Mouse (Mus musculus): ENCODE measurements at regions not wholly inside any gene's neighbourhood (a gene's known extent, or its start where the extent isn't known, plus 50 kb on each side); places are given as distances from the start of the nearest gene placed in this dataset.

DNA sequence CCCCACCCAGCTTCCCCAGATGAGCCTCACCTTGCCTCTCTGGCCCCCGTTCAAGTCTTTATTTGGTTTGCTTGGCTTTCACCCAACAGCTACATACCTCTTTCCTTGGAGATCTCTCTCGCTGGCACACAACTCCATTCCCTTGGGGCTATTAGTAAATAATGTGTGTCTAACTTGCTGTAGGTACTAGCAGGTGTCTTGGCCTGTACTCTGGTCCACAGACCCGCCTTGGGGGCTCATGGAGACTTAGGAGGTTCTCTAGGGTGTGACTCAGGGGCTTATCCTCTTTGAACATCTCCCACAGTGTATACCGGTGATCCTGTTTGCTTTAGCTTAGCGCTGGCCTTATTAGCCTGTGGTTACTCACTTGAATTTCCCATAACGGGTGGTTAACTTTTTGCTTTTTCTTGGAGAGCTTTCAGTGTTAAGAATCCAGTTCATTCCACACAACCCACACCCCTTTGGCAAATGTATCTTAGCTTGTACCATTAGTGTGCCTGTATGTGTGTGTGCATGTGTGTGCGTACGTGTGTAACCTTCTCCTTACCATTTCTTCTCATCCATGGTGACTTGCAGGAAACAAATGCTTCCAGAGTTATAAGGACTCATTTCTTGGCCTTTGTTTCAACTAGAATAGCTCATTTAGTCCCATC is 67.3 kb upstream of the Map4k3 start:
- DNase-seq (ENCODE audit: low read depth, low spot score): no peak

DNA sequence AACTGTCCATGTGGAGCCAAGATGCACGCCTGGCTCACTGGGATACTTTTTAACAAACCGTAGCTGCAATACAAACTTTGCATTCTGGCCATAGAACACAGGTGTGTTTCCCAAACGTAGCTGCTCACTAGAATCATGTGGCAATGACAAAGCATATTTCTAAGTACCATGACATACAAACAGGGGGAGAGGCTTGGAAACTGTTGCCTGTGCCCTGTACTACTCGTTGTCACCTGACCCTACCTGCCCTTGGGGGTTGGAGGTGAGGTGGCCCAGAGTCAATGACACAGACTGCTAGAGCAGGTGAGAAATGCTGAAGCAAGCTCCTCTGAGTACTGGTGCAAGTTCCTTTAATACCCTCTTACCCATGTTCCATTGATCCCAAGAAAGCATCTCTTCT is 64.3 kb upstream of the Map4k3 start:
- no peak for DNase-seq (ENCODE audit: low read depth, low spot score)

DNA sequence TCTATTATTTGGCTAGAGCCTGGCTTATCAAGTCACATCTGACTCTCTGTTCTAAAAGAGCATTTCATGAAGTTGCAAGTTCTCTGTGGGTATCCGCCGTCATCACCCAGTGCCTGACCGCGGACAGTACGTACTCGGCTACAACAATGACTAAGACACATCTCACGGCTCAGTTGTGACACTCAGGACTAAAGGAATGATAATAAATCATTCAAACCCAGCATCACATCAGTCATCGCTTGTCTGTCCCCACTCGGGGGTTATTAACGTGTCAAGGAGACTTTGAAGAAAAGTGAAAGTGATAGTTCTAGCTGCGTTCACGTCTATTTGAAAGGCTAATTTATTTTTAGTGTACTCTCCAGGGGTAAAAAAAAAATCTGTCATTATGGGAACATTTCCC is 61.4 kb upstream of the Map4k3 start:
- DNase-seq (ENCODE audit: low read depth, low spot score): no peak

DNA sequence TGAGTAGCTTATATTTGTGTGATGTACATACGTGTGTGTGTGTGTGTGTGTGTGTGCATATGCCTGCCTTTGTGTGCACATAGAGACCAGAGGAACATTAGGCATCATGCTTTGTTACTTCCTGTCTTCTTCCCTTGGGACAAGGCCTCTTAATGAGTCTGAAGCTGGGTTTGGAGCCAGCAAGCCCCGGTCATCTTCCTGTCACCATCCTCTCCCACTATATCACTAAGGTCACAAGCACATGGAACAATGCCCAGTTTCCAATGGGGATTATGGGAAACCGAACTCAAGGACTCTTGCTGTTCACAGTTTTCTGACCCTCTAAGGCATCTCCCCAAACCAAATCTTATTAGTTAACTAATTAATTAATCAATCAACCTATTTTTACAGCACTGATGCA is 60.7 kb upstream of the Map4k3 start:
- DNase-seq (ENCODE audit: low read depth, low spot score): no peak

DNA sequence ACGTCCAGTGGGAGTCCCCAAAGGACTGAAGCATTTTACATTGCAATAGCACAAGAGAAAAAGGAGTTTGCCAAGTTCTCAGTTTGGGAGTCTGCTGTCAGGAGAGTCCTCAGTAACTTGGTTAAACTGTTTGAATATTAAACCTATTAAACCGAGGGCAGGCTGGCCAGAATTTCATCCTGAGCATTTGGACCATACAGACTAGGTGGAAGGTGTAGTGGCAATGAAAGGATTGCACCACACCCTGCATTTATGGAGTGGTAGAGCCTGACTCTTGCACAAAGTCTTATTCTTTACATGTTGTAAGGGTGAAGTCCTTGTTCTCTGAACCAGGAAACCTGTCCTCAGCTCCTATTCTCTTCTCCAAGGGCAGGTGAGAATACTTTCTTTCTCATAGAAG is 58.6 kb upstream of the Map4k3 start:
- no peak for DNase-seq (ENCODE audit: low read depth, low spot score)

DNA sequence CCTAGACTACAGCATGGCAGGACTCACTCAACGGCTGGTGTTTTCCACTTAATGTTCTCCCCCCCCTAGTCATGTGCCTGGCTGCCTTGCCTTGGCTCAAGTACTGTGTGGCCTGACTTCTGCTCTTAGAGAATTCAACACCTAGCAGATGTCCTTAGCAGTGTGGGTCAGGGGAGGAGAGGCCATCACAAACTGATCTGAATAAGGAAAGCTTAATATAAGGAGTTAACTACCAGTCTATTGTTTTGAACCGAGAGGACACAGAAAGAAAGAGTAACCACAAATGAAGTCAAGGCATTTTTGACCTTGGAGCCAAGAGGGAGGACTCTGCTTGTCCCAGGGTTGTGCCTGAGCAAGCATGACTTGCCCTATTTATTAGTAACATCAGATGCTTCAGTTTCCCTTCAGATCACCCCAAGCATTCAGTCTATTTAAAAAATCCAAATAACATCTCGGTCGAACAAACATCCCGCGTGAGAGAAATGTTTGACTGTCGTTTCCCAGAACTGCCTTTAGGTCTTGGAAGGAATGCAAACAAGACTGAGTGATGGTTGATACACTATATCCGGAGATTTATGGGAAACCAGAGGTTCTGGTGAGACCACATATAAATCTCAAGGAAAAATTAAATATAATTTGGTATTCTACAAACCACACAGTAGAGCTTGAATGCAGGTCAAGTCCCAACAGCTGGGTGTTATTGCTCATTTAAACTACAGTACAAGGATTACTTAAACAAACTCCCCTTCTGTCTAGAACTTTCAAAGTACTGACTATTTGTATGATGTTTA is 58.0 kb upstream of the Map4k3 start:
- no peak for DNase-seq (ENCODE audit: low read depth, low spot score)

DNA sequence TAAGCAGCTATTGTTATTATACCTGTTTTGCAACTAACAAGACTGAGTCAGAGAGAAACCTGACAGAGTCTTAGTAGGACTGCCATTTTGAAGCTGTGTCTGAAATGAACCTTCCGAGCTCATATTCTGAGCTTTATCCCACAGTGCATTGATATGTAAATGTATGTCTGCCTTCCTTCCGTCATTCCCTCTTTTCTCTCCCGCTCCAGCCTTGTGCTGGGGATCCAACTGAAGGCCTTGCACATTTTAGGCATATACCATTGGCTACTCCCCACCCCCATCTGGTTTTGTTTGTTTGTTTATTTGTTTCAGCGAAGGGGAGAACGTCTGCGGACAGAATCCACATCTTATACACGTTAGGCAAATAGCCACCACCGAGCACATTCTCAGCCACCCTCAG is 57.2 kb upstream of the Map4k3 start:
- no peak for DNase-seq (ENCODE audit: low read depth, low spot score)

DNA sequence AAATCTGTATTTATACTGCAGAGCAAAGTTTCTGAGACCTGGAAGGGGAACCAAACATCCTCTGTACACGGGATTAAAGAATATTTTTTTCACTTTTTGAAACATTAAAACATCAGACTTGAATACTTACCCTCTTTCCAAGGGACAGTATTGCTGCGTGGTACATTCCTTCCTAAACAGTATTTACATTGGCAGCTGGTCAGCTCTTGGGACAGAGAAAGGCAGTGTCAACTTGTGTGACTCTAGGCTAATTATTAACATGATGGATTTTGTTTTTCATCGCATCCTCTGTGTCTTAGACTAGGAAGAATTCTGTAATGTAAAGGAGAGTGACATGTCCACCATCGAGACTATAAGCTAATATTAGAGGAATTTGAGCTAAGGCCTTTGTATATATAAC is 56.8 kb upstream of the Map4k3 start:
- no peak for DNase-seq (ENCODE audit: low read depth, low spot score)

DNA sequence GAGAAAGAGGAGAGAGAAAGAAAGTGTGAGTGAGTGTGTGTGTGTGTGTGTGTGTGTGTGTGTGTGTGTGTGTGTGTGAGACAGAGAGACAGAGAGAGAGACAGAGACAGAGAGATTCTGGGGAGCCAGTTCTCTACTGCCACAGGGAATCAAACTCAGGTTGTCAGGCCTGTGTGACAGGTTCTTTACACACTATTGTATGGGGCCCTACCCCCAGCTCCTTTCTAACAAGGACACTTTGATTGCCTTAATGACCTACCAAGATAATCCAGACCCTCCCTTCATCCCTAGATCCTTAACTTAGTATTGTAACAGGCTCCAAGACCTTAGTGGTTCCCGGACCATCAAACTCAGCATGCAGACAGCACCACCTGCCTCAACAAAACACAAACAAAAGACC is 53.9 kb upstream of the Map4k3 start:
- no peak for DNase-seq (ENCODE audit: low read depth, low spot score)

DNA sequence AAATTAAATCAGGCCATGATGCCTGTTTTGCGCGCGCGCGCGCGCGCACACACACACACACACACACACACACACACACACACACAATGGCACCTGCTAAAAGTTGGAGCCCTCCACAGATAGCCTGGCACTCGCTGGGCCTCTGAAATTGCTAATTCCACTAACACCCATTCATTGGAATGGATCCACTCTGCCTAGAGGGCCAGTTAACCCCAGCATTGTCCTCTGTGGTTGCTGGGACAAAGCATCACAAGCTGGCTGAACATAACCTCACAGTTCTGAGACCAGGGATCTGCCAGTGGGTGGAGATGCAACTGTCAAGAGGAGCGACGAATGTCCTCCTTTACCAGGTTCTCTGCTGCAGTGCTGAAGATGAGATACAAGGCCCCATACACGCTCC is 53.3 kb upstream of the Map4k3 start:
- DNase-seq (ENCODE audit: low read depth, low spot score): no peak

DNA sequence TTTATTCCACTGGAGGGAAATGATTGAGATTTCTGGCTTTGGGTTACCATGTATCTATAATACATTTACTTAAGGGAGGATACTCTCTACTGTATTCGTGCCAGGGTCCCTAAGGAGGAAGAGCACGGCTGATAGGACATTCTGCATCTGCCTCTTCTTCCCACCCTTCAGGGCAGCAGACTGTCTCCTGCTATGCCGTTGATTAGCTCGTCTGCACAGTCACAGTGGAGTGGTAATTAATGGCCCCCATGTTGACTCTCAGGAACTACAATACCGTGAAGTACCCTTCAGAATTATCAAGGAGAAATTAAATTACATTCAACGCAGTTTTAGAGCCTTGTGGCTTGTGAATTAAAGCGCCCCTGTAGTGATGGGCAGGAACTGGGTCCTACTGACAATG is 52.0 kb upstream of the Map4k3 start:
- no peak for DNase-seq (ENCODE audit: low read depth, low spot score)

DNA sequence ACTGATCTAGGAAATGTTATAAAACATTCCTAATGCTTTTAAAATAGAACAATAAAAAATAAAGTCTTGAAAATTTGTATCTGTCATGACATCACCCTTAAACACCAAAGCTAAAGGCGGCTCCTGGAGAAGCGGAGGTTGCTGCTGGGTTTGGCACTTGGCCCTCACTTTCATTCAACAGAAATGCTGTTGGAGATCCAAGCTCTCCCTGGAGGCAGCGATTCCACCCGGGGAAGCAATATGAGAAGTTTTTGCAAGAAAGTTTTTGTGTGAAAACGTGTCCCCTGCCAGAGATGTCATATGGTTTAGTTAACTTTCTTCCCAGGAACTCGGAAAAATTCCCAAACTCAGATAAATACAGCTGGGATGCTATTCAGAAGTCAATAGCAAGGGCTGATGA is 51.5 kb upstream of the Map4k3 start:
- no peak for DNase-seq (ENCODE audit: low read depth, low spot score)
